Mouse (Mus musculus) olfactory bulb, adult 2 months (tissue): ENCODE results near the gene Gldc.

ENCODE experiments used
- CTCF ChIP-seq: fragments of 200-500 bp; IDR thresholded peaks from 2 replicates; pipeline ENCODE4 v1.5.1; 2012; ENCODE audit warnings: low read depth, mild to moderate bottlenecking, low read length, moderate library complexity; ENCODE audit not compliant: insufficient read depth
- POLR2A ChIP-seq: fragments of 200-500 bp; IDR thresholded peaks from 2 replicates; pipeline ENCODE4 v1.6.1; 2012; ENCODE audit warnings: mild to moderate bottlenecking, low read depth, low read length, moderate library complexity; ENCODE audit not compliant: insufficient read depth

DNA sequence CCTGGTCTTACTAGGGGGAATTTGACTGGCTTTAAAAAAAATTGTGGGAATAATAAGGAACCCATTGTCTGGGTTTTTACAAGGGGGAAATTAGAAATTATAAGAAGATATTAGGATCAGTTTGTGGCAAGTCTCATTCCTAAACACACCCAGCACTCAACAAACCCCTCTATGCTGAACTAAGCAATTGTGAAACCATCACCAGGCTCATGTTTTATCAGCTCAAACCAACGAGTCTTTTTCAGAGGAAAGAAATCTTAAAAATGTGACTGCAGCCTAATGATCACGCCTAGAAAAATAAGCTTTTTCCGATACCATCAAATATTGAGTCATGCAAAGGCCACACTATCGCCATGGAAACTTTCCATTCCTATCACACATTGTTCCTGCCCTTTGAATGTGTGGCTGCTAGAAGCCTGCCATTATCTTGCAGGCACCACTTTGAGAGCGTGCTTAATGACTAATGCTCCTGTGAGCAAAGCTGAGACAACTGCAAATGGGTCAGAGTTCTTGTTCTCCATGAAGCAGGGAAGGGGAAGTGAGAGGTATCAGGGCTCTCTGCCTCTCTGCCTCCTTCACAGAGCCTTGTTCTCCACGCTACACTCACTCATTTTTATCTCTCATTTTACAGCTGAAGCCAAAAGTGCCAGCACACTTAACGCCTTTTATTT is 50.1 kb downstream of the Gldc start:
- TF ChIP-seq CTCF (no peak), POLR2A (no peak)
